Mouse (Mus musculus) spleen, postnatal 10 days (tissue): ENCODE results near the gene Clcf1.
"Not testable (repeated sequence)": the region's sequence is repeated elsewhere in the genome, so short reads cannot be mapped to it uniquely, and the experiment has no call there.

Experiments used
- DNase-seq, 2 experiments: peaks; one replicate each; pipeline ENCODE4 v3.0.0; 2021 to 2022; ENCODE audit warnings: low spot score in 2 of 2

Gene Clcf1

GRCm38 (mm10) chr19:4218293-4218692 lies 4.3 kb downstream of the Clcf1 start:
- DNase-seq: peak in 1 of 2 experiments; percentile 18

- DNase-seq: peak in 1 of 2 experiments; percentile 37
These were observed 4.7 kb downstream of the Clcf1 start for GRCm38 (mm10) chr19:4218784-4219183.

GRCm38 (mm10) chr19:4219943-4220342 lies 5.9 kb downstream of the Clcf1 start:
- peak in 1 of 2 experiments; percentile 14 for DNase-seq

GRCm38 (mm10) chr19:4220416-4220815 lies 6.4 kb downstream of the Clcf1 start:
- DNase-seq: peak in 1 of 2 experiments; percentile 59

- DNase-seq: peak in 1 of 2 experiments; percentile 21
These were observed 7.1 kb downstream of the Clcf1 start for GRCm38 (mm10) chr19:4220957-4221743.

- DNase-seq: peak in 1 of 2 experiments; percentile 49
These were observed 8.1 kb downstream of the Clcf1 start for GRCm38 (mm10) chr19:4222165-4222564.

GRCm38 (mm10) chr19:4226779-4227178 lies 12.7 kb downstream of the Clcf1 start:
- DNase-seq: no peak

- no peak for DNase-seq
These were observed 13.4 kb downstream of the Clcf1 start for GRCm38 (mm10) chr19:4227446-4227845.

- peak; percentile 57 to 77 for DNase-seq
These were observed 14.0 kb downstream of the Clcf1 start for GRCm38 (mm10) chr19:4227894-4228678.

GRCm38 (mm10) chr19:4228891-4229290 lies 14.9 kb downstream of the Clcf1 start:
- no peak for DNase-seq

GRCm38 (mm10) chr19:4229451-4230076 lies 15.5 kb downstream of the Clcf1 start:
- no peak for DNase-seq

GRCm38 (mm10) chr19:4230415-4230814 lies 16.4 kb downstream of the Clcf1 start:
- peak in 1 of 2 experiments; percentile 41 for DNase-seq

- DNase-seq: peak; percentile 84 to 96
These were observed 17.5 kb downstream of the Clcf1 start, which contains the start of gene Pold4 for GRCm38 (mm10) chr19:4231253-4232185. TSS of gene Pold4 (plus strand) at chr19:4231899.

- DNase-seq: no peak
These were observed 18.1 kb downstream of the Clcf1 start for GRCm38 (mm10) chr19:4232186-4232572.

GRCm38 (mm10) chr19:4232651-4233050 lies 18.6 kb downstream of the Clcf1 start:
- DNase-seq: no peak

GRCm38 (mm10) chr19:4234548-4234947 lies 20.5 kb downstream of the Clcf1 start:
- DNase-seq: no peak

GRCm38 (mm10) chr19:4240247-4240668 lies 26.2 kb downstream of the Clcf1 start:
- DNase-seq: no peak

GRCm38 (mm10) chr19:4242416-4242815 lies 28.4 kb downstream of the Clcf1 start:
- no peak for DNase-seq

- no peak for DNase-seq
These were observed 30.7 kb downstream of the Clcf1 start for GRCm38 (mm10) chr19:4244775-4245174.

GRCm38 (mm10) chr19:4247010-4247409 lies 33.0 kb downstream of the Clcf1 start:
- no peak for DNase-seq

GRCm38 (mm10) chr19:4248683-4249082 lies 34.6 kb downstream of the Clcf1 start:
- DNase-seq: not testable (repeated sequence)
